Mouse (Mus musculus) liver, adult 2 months (tissue): Measurements from ENCODE around the gene Esd.

Experiments used
- CTCF ChIP-seq: fragments of 200-500 bp; IDR thresholded peaks from 2 replicates; pipeline ENCODE4 v1.5.1; 2011; ENCODE audit warnings: low read depth, low read length, control low read depth
- POLR2A ChIP-seq: fragments of 200-500 bp; IDR thresholded peaks from 2 replicates; pipeline ENCODE4 v1.6.1; 2011; ENCODE audit warnings: low read length, control low read depth; ENCODE audit not compliant: insufficient read depth; ENCODE audit errors: extremely low read depth

- no peak for TF ChIP-seq POLR2A
- TF ChIP-seq CTCF, result no peak
Measured at GRCm38 (mm10) chr14:74774046-74774619, 42.0 kb downstream of the Esd start.
